ENCODE assay signal across 33 mouse cellular contexts in genomic region chr5:3688298-3688697, GRCm38 (mm10). TPM values are rescaled to one million over a fixed set of nuclear protein-coding genes. Genes with fewer than 3 reads are reported as not detected.
A peak's percentile ranks its signal among the peaks of the same experiment; 100 is the strongest.
DNase-seq lines count a peak whose midpoint lies in the region; ATAC-seq and TF ChIP-seq lines count a peak whose summit lies in the region.
"Had no signal": no experiment of that assay in that cellular context is flagged by ENCODE, and none has a peak within 500 bp of the region (broad histone marks: within the 10 kb centered on the region; RNA-seq: fewer than 3 reads in every experiment).

No protein-coding gene starts in this region.

- no peaks in the 10 kb centered on the region for H3K9me3 ChIP-seq in intestine, embryonic 15.5 days
- H3K9me3 ChIP-seq: embryonic facial prominence, embryonic 12.5 days; heart, embryonic 15.5 days; hindbrain, embryonic 15.5 days; limb, embryonic 13.5 days; liver, embryonic 12.5 days; midbrain, embryonic 10.5 days; stomach, embryonic 15.5 days had no signal

- 89% methylated on average over 8 of the region's 8 CpGs for WGBS in intestine, embryonic 15.5 days

- ATAC-seq in intestine, embryonic 15.5 days = no peak
- ATAC-seq: activated CD4-positive, CD25-positive, alpha-beta regulatory T cell, adult 4 months; CD4-positive, CD25-positive, alpha-beta regulatory T cell, adult 4 months; intestine, embryonic 16.5 days; liver, embryonic 12.5 days; midbrain, embryonic 16.5 days had no signal

- 0 out of 2 replicates have a peak, but pooled peaks cover 2% of the 10 kb centered on the region for H3K36me3 ChIP-seq in intestine, embryonic 15.5 days

- H3K4me3 ChIP-seq in bone marrow macrophage, adult 2 months (ENCODE audit: insufficient read depth, low read length) = peak overlapping the region; percentile 5; the same call in 1 of the 2 replicates
- H3K4me3 ChIP-seq in intestine, embryonic 15.5 days (replicated peaks) = no peak overlapping the region
- H3K4me3 ChIP-seq: embryonic facial prominence, embryonic 12.5 days; heart, adult 2 months; heart, embryonic 15.5 days; hindbrain, embryonic 15.5 days; limb, embryonic 13.5 days; liver, embryonic 12.5 days; midbrain, embryonic 10.5 days; myocyte; stomach, embryonic 15.5 days had no signal

- peaks cover 26% of the 10 kb centered on the region for H3K4me1 ChIP-seq in bone marrow macrophage, adult 2 months (ENCODE audit: control insufficient read depth, insufficient read depth, low read length)
- H3K4me1 ChIP-seq in intestine, embryonic 15.5 days (replicated peaks) = no peaks in the 10 kb centered on the region
- H3K4me1 ChIP-seq: embryonic facial prominence, embryonic 12.5 days; heart, embryonic 15.5 days; hindbrain, embryonic 15.5 days; liver, embryonic 12.5 days; midbrain, embryonic 10.5 days; stomach, embryonic 15.5 days had no signal

- no peak for TF ChIP-seq POLR2A in bone marrow macrophage, adult 2 months (IDR thresholded peaks at IDR 0.05; ENCODE audit: borderline replicate concordance, low read depth, low read length)

- intact Hi-C loops in heart, postnatal 25 days (cut with DNase I) = no loop called here

- no peak overlapping the region for H3K9ac ChIP-seq in intestine, embryonic 15.5 days
- H3K9ac ChIP-seq: embryonic facial prominence, embryonic 12.5 days; heart, embryonic 15.5 days; hindbrain, embryonic 15.5 days; limb, embryonic 13.5 days; liver, embryonic 12.5 days; stomach, embryonic 15.5 days had no signal

- peak; percentile 31 for DNase-seq in 3134 (ENCODE audit: extremely low read depth, insufficient read length, low spot score)
- peak; percentile 67 for DNase-seq in 3T3-L1 (ENCODE audit: low read depth, low spot score)
- DNase-seq in adrenal gland, adult 2 months = peak; percentile 86
- DNase-seq in heart, postnatal 25 days (ENCODE audit: low spot score) = no peak
- no peak for DNase-seq in c-Kit-positive CD71-positive TER-119-positive erythroid progenitor cells, embryonic 14.5 days (ENCODE audit: low spot score)
- DNase-seq: cerebellum, adult 11 months; cerebellum, adult 9-11 months; gastrocnemius, postnatal 36 days; heart, adult 2 months; heart, postnatal 4 days; kidney, postnatal 14 days; lung, adult 18-20 months; lung, postnatal 10 days; right cerebral cortex, postnatal 4 days; thymus, postnatal 25 days had no signal

- no peak for TF ChIP-seq CTCF in bone marrow macrophage, adult 2 months (IDR thresholded peaks at IDR 0.05; ENCODE audit: low read depth, low read length)

- no peaks in the 10 kb centered on the region; the same call in 1 of the 2 replicates for H3K27me3 ChIP-seq in intestine, embryonic 15.5 days (replicated peaks)
- H3K27me3 ChIP-seq: embryonic facial prominence, embryonic 12.5 days; heart, embryonic 15.5 days; hindbrain, embryonic 15.5 days; limb, embryonic 13.5 days; liver, embryonic 12.5 days; stomach, embryonic 15.5 days had no signal

- H3K4me2 ChIP-seq in intestine, embryonic 15.5 days (replicated peaks) = no peak overlapping the region
- H3K4me2 ChIP-seq: embryonic facial prominence, embryonic 12.5 days; heart, embryonic 15.5 days; hindbrain, embryonic 15.5 days; limb, embryonic 13.5 days; liver, embryonic 12.5 days; stomach, embryonic 15.5 days had no signal

- peak overlapping the region; percentile 32; the same call in 1 of the 2 replicates for H3K27ac ChIP-seq in bone marrow macrophage, adult 2 months (ENCODE audit: insufficient read depth, low read depth, low read length)
- H3K27ac ChIP-seq in intestine, embryonic 15.5 days = no peak overlapping the region
- H3K27ac ChIP-seq: embryonic facial prominence, embryonic 12.5 days; heart, adult 2 months; heart, embryonic 15.5 days; hindbrain, embryonic 15.5 days; limb, embryonic 13.5 days; liver, embryonic 12.5 days; midbrain, embryonic 10.5 days; stomach, embryonic 15.5 days had no signal

RNA-seq across cellular contexts. Expression of gene Gatad1, which starts 31.3 kb away (rescaled TPM):
- total RNA-seq in adrenal gland, adult 2 months (2021) = 100 to 1,000 TPM; 161 to 197 TPM
- 93.7 and 114 TPM in 2 replicates for polyA plus RNA-seq in adrenal gland, adult 2 months (2012; rRNA removed)
- polyA plus RNA-seq in bone marrow macrophage, adult 2 months (2012; ENCODE audit: insufficient read depth, insufficient read length, missing spikeins) = 76.2 and 81.2 TPM in 2 replicates
- 10 to 100 TPM; 95.4 to 98.0 TPM for total RNA-seq in heart, postnatal 25 days (2021)
- polyA plus RNA-seq in intestine, embryonic 15.5 days (2015; fragmentation: Nextera tagmentation; extraction: Ambion mirVana) = 57.2 and 60.0 TPM in 2 replicates

RNA-seq across cellular contexts. Expression of gene Tmbim7, which starts 37.3 kb away (rescaled TPM):
- total RNA-seq in adrenal gland, adult 2 months (2021) = not detected
- not detected in 2 replicates for polyA plus RNA-seq in adrenal gland, adult 2 months (2012; rRNA removed)
- polyA plus RNA-seq in bone marrow macrophage, adult 2 months (2012; ENCODE audit: insufficient read depth, insufficient read length, missing spikeins) = not detected in 2 replicates
- total RNA-seq in heart, postnatal 25 days (2021) = not detected
- not detected in 2 replicates for polyA plus RNA-seq in intestine, embryonic 15.5 days (2015; fragmentation: Nextera tagmentation; extraction: Ambion mirVana)
- total RNA-seq: gastrocnemius, postnatal 36 days; heart, adult 2 months; heart, postnatal 4 days; layer of hippocampus, adult 18-20 months; layer of hippocampus, postnatal 14 days had no signal
- polyA plus RNA-seq: CD4-positive, CD25-positive, alpha-beta regulatory T cell, adult 4 months; embryonic facial prominence, embryonic 12.5 days; forebrain, embryonic 11.5 days; heart, embryonic 15.5 days; hindbrain, embryonic 15.5 days; intestine, embryonic 16.5 days; limb, embryonic 13.5 days; liver, embryonic 12.5 days; midbrain, embryonic 10.5 days; midbrain, embryonic 16.5 days; myocyte; neural tube, embryonic 14.5 days; stomach, embryonic 15.5 days had no signal

Comparison
In these comparisons a context has a peak if more than half of its experiments do, and no peak if none do; other contexts are left out.
1. DNase-seq: peak in 3134 (single experiment), 3T3-L1 (single experiment) and adrenal gland, adult 2 months (single experiment); none in heart, postnatal 25 days (single experiment) and c-Kit-positive CD71-positive TER-119-positive erythroid progenitor cells, embryonic 14.5 days (single experiment).